Mouse (Mus musculus): Measurements from ENCODE around the gene Tfcp2l1.

Tfcp2l1 gene

DNA sequence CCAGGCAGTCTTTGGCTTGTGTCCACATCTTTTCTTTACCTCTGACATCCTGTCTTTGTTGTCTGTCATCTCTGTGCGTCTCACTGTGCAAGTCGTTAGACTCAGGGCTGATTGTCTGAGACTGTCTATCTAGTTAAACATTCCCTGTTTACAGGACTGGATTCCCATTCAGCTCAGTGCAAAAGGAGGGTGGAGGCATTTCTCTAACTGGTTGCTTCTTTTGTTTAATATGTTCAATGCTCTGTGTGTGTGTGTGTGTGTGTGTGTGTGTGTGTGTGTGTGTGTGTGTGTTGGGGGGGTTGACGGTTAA is 23.0 kb downstream of the Tfcp2l1 start:
- DNase-seq (ENCODE audit: low read depth, low spot score): peak; percentile 50

DNA sequence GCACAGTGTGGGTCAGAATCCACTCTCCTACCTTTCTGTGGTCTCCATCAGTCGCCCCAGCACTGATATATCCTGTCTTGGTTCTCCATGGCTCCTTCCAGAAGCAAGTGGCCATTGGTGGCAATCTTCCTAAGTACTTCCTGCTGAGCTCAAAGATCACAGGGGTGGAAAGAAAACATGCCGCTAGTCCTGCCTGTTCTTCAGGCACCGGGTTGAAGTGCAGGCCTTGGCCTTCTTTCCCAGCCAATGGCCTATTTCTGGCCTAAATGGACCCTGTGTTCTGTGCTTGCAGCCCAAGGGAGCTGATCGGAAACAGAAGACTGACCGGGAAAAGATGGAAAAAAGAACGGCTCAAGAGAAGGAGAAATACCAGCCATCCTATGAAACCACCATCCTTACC is 31.0 kb downstream of the Tfcp2l1 start:
- DNase-seq (ENCODE audit: low read depth, low spot score): no peak

DNA sequence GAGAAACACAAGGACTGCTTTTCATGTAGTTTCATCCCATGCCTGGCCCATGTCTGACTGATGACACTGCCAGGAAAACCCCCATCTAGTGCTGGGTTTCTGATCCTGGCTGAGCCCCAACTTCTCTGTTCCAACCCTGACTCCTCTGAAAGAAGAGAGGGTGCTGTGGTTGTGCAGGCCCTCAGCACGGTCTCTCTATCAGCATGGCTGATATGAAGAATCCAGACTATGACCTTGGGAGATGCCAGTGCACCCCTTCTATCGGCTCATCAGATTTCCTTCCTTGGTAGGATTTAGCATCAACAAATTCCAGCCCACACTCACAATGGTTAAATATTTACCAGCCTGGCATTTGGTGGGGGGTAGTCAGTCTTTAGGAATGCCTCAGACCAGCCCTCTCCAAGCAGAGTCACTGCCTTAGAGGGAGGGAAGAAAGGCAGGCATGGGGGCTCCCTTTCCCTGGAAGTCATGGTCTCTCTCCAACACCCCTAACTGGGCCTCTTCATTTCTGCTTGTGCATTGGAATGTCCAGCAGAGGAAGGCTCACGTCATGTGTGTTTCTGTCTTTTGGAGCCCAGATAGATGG is 33.2 kb downstream of the Tfcp2l1 start:
- DNase-seq (ENCODE audit: low read depth, low spot score): no peak

DNA sequence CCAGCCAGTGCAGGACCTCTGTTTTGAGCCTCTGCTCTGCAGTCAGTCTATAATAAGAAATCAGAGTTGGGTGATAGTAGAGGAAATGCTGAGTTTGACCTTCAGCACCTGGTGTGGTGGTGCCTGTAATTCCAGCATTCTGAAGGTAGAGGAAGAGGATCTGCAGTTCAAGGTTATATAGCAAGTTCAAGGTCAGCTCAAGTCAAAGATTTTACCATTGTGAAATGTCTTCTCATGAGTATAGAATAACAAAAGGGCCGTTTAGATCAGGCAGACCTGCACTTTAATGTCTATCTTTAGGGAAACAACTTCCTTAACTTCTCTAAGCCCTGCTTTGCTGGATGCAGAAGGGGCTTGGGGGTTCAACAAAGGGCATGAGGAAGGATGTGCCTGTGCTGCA is 35.3 kb downstream of the Tfcp2l1 start:
- peak; percentile 60 for DNase-seq (ENCODE audit: low read depth, low spot score)

DNA sequence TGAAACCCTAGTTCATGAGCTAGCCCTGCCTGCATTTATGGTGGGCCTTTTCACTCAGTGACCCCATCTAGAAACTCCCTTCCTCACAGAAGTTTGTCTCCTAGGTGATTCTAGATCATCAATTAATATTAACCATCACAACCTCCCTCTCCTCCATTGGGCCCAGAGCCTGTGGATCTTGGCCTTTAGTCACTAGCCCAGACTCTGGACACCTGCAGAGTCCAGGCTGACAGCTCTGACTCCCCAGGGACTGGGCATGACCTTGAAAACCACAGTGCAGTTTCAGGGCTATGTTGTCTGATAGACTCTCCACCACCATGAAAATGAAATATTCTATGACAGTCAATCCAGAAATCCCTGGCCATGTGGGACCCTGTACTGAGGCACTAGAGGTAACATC is 39.8 kb downstream of the Tfcp2l1 start:
- DNase-seq (ENCODE audit: low read depth, low spot score): no peak

DNA sequence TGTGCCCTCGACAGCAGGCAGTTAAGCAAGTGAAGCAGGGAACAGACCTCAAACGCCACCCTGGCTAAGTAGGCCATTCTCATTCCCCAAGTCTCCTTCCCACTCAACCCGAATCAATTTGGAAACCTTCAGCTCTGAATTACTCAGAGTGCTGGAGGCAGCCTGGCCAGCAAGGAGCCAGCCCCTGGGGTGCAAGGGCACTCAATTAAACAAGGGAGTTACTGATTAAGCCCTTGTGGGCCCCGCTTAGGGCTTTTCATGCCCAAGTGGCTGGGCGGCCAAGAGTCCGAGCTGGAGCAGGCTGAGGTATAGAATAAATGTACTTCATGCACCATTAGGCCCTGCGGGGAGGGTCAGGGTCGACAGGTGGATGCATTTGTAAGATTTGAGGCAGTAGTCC is 44.5 kb downstream of the Tfcp2l1 start:
- DNase-seq (ENCODE audit: low read depth, low spot score): no peak

DNA sequence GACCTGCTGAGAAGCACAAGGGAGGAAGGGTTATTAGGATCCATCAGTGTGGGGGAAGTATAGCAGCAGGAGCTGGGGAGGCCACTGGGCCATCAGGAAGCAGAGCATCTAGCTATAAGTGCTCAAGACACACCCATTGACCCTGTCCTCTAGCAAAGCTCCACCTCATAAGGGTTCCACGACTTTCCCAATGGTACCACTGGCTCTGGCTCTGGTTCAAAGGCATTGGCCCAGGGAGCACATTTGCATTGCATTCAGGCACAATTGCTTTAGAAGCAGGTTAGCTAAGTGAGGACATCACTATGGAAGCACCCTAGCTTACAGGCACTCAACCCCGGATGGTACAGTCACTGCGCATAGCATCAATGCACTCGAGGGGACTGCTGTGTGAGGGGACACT is 46.4 kb downstream of the Tfcp2l1 start:
- peak; percentile 57 for DNase-seq (ENCODE audit: low read depth, low spot score)

DNA sequence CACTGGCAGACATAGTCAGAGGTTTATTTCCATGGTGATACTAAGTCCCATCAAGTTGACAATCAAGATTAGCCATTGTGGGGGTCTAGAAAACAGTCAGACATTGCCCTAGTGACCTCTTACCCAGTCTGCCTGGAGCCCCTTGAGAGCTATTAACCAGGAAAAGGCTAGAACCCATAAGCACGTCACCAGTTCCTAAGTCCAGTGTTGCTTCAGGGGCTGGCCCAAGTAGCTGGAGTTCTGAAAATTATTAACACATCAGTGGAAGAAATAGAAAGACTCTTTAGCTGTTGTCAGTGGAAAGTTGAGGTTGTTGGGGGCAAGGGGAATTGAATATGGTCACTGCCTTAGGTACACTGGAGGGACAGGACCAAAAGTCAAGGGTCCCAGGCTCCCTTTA is 54.2 kb downstream of the Tfcp2l1 start:
- no peak for DNase-seq (ENCODE audit: low read depth, low spot score)

DNA sequence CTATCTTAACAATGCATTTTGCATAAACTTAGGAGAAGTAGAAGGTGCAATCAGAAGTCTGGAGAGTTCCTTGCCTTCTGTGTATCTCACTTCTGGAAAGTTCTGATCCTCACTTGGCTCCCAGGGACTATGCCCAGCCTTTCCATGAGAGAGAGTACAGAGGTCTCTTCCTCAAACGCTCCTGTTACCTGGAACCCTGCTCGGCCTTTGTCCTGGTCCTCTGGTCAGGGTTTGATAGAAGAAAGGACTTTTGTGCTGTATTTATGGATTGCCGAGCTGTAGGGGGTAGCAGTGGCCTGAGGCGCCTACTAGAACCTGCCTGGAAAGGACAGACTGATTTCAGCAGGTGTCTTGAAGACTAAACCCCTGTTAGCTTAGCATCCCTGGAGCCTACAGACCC is 55.9 kb downstream of the Tfcp2l1 start:
- DNase-seq (ENCODE audit: low read depth, low spot score): no peak

DNA sequence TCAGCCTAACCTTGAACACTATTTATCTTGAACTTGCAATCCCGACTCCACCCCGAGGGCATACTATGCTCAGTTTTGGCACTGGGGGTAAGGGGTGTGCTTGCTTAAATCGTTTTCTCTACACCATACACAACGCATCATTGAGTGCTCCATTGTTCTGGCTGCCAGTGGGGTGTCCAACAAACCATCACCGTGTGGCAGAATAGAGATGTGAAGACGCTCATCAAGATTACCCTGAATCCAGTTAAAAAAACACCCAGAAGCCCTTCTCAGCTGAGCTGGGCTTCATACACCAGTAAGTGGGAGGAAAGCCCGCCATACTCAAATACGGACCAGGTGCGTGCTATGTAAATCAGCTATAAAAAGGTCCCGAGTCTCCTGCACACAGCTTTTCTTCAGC is 60.0 kb downstream of the Tfcp2l1 start:
- peak; percentile 51 for DNase-seq (ENCODE audit: low read depth, low spot score)

DNA sequence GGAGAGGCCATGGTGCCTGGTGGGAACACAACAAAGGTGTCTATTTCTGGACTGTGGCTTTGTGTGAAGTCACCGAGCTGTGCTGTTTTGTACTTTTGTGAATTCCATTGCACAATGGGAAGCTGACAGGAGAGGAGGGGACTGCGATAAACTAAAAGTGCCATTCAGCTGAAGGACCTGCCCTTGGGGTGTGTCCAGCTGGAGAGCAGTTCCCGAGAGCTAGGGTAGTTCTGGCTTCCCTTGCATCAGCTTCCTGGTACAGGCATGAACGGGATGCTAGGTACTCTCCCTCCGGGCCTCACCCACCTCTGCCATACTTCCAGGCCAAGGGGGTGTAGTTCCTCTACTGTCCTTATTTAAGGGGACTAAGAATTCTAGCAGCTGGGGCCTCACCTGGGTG is 62.1 kb downstream of the Tfcp2l1 start:
- peak; percentile 84 for DNase-seq (ENCODE audit: low read depth, low spot score)

DNA sequence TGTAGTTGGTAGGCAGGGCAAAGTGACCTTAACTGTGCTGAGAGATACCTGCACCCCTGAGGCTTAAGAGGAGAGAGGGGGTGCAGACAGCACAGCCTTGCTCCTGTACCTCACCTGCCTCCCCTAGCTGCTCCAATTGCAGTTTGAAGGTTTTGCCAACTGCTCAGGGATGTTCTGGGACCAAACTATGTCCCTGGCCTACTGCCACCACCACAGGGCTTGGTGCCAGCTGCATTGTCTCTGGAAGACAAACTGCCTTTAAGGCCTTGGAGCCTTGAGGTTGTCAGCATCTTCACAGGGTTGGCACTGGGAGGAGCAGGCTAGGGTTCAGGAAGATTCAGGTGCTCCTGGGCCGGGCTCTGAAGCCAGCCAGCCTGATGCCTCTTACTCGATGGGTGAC is 66.7 kb downstream of the Tfcp2l1 start:
- no peak for DNase-seq (ENCODE audit: low read depth, low spot score)

DNA sequence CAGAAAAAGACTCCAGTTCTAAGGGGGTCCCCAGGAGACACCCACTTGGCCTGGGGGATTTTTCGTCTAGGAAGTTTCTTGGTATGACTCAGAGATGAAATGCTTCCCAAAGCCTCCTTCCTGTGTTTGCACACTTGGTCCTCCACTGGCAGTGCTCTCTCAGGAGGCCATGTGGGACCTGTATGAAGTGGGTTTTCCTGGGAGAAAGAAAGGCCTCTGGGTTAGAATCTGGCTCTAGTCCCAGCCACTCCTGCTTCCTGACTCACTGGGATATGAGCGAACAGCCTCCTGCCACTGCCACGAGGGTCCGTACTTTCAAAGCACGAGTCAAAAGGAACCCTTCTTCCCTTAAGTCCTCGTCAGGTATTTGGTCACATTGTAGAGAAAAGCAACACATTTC is 70.2 kb downstream of the Tfcp2l1 start:
- DNase-seq (ENCODE audit: low read depth, low spot score): no peak

DNA sequence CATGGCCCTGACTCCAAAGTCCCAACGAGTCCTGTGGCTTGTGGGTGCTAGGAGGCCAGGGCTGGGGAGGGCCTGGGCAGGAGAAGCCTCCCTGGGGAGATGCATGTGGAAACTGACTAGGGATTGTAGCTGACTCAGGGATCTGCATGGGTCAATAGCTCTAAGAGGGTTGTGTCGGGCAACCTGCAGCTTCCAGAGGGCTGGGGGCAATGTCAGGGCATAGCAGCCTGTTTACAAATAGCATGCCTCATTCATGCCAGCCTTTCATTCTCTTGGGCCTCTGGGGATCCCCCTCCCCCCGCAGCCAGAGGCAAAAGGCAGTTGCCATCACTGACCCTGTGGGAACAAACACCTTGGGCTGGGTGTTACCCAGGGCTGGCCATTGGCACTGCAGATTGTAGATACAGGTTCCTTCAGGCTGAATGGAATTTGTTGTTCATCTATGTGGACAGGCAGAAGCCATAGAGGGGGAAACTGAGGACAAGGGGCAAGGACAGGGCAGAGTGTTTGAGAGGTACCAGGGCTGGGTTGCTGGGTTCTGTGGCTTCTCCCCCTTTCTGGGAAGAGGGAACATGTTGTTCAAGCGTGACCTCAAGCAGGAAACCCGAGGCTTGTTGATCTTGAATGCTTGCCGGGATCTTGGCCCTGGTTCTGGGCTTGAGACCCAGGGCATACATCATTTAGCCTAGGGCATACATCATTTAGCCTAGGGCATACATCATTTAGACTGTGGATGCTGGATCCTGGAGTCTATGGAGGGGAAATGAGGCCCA is 71.6 kb downstream of the Tfcp2l1 start:
- no peak for DNase-seq (ENCODE audit: low read depth, low spot score)

DNA sequence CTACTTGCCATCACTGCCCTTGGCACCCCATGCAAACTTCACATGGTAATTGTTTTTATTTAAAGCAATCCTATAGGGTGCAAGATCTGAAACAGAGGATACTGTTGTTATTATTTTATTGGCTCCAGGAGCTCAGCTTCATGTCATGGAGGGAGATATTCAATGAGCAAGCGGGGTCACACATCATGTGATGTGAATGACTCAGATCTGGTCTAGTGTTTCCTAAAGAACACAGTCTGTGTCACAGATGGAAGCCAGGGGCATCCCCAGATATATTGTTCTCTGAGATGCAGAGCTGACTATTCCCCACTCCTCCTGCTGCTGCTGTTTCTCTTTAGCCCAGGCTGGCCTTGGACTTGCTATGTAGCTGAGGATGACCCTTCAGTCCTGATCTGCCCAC is 72.2 kb downstream of the Tfcp2l1 start:
- no peak for DNase-seq (ENCODE audit: low read depth, low spot score)

DNA sequence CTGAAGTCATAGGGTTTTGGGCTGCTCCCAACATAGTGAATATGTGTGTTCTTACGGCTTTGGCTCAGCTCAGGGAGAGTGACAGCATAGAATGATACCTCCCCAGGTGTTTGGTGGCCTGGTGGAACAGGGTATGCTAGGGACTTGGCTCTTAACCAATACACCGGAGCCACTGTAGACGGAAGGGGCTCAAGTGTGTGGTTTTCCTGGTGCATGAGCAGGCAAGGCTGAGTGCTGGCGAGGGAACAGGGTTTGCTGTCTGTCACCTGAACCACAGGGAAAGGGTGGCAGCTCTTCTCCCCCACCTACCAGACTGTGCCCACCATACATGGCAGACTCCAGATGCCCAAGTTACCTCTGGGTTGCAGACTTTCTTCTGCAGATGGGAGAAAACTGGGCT is 83.9 kb downstream of the Tfcp2l1 start:
- no peak for DNase-seq (ENCODE audit: low read depth, low spot score)

DNA sequence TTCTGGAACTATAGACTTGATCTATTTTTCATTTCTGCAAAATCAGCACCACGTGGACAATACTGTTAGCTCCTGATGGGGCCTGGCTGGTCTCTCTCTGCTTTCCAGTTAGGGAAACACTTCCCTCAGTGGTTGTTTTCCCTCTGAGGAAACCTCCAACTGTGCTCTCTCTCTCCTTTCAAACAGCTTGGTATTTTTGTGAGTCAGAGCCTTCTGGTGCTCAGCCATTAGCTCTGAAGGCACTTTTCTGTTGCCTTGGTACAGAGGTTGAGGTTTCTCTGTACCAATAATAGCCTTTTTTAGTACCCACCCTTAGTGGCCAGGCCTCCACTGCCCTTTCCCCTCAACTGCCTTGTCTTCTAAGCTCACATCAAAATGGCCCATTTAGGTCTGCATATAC is 88.5 kb downstream of the Tfcp2l1 start:
- no peak for DNase-seq (ENCODE audit: low read depth, low spot score)

DNA sequence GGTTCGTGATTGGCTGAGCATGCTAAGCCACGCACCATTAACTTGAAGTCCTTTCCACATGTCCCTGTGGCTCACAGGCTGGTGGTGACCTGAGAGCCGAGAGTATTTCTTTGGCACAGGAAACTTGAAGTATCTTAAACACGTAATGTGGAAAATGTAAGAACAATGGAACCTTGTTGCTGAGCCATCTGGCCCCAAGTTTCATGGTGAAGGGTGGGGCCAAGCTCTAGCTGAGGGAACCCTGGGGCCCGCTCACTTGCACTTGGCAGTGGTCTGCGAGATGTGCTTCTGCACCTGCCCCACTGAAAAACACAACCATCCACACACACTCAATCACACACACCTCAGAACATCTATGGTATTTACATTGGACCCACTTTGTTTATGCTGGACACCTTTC is 90.3 kb downstream of the Tfcp2l1 start:
- no peak for DNase-seq (ENCODE audit: low read depth, low spot score)

DNA sequence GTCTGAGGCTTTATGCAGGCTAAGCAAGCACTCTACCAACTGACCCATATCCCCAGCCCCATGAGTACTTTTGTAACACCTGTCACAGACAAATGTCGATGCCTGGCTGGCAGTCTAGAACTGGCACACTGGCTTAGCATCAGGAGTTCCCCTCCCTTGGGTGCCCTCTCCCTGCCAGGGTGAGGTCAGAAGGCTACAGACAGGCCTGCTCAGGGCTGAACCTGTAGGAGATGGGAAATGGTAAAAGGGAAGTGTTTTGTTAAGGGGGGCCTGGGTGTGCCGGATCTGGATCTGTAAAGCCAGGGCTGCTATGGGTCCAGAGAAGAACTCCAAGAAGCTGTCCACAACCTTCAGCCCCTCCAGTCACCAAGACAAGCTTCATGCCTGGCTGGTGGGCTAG is 92.0 kb downstream of the Tfcp2l1 start:
- no peak for DNase-seq (ENCODE audit: low read depth, low spot score)

DNA sequence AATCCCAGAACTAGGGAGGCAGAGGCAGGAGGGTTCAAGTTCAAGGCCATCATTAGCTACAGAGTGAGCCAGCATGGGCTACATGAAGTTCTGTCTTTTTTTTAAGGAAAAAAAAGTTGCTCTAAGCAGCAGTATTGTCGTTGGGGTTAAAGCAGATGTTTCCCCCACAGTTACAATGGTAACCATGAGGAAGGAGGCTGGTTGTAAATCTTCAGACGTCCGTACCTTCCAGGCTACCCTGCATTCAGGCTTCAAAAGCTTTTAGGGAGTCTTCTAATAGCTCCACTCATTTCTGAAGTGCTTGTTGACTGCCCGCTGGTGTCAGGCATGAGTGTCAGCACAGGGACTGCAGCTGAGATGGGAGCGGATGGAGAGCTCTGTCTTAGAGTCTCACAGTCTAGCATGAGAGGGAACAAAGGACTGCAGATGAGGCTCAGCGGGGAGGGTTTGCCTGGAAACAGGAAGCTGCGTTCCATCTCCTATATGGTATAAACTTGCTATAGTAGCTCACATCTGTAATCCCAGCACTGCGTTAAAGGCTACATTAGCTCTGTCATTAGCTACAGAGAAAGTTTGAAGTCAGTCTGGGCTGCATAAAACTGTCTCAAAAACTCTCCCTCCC is 92.8 kb downstream of the Tfcp2l1 start:
- DNase-seq (ENCODE audit: low read depth, low spot score): no peak

DNA sequence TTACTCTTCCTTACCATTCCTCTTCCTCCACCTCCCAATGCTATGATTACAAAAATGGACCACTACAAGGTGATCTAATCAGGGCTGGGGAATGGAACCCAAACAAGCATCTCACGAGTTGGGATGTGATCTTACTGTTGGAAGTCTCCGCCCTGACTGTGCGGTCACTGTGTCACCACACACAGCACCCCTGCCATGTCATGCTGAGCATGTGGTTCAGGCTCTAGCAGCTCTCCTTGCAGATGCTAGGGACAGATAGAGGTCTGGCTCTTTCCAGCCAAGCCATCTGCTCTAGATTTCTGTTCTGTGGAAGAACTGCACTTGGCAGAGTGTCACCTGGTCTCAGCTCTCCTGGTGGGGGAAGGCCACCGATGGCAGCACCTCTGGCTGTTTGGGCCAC is 99.3 kb downstream of the Tfcp2l1 start:
- DNase-seq (ENCODE audit: low read depth, low spot score): no peak

DNA sequence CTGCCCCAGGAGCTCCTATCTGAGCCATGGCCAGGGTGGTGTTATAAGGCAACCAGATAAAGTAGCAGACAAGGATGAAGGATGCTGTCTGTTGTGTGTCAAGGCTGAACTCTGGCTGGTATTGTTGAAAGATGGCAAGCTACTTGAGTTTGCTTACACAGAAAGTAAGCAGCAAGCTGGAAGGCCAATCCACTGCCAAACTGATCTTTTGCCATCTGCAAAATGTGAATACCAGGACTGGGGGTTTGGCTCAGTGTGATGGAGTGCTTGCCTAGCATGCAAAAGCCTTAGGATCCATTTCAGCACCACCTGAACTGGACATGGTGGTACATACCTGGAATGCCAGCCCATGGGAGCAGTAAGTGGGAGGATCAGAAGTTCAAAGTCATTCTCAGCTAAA is 101.1 kb downstream of the Tfcp2l1 start:
- DNase-seq (ENCODE audit: low read depth, low spot score): peak; percentile 44
